Mouse (Mus musculus) frontal cortex, postnatal 14 days (tissue): ENCODE measurements at regions not wholly inside any gene's neighbourhood (a gene's known extent, or its start where the extent isn't known, plus 50 kb on each side); places are given as distances from the start of the nearest gene placed in this dataset.

Source experiments
- DNase-seq, 2 experiments: peaks; one replicate each; pipeline ENCODE4 v3.0.0; 2022; ENCODE audit warnings: low spot score in 2 of 2

DNA sequence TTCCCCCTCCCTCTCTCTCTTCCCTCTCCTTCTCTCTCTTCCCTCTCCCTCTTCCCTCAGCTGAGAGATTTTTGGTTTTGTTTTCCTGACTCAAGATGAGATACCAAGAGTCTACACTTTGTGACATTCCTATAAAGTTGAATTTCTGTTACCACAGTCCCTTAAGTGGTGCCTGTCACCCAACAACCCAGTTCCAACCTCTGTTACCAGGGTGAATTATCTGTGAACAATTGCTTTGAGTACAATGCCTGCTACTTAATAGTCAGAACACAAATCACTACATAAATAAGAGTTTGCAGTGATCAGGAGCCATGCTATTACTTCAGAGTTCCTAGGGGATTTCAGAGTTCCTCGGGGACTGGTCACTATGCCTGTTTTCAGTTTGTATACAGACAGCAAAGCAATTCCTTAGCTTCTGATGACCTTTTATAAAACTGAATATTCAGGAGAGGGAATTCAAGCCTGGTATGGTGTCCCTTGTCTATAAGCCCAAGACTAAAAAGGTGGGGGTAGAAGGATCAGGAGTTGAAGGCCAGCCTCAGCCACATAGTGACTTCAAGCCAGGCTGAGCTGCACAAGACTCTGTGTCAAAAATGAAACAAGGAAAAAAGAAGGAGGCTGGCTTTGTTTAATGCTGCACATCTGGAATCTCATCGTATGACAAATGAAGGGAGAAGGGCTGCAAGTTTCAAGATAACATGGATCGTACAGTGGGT is 99.2 kb upstream of the F13a1 start:
- no peak for DNase-seq

- DNase-seq = no peak
Measured at GRCm38 (mm10) chr13:37148627-37149026, 98.6 kb upstream of the F13a1 start.

- no peak for DNase-seq
Measured at GRCm38 (mm10) chr13:37147790-37148189, 97.7 kb upstream of the F13a1 start.

GRCm38 (mm10) chr13:37142812-37143211 is 92.8 kb upstream of the F13a1 start:
- DNase-seq = no peak

DNA sequence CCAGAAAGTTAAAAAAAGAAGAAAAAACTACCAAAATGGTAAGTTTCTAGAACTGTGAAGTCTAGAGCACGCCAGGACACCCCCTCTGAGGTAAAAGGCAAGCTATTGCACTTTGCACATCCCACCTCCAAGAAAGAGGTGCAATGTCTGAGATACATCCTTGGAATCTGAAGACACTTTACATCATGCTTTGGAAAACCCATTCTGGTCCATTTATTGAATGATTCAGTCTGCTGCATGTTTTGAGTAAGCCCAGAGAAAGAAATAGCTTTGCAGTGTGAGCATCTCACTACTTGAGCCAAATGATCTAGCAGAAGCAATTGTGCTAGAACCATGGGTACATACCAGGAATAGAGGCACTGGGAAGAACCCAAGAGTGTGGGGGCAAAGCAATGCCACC is 85.1 kb upstream of the F13a1 start:
- DNase-seq = no peak

DNA sequence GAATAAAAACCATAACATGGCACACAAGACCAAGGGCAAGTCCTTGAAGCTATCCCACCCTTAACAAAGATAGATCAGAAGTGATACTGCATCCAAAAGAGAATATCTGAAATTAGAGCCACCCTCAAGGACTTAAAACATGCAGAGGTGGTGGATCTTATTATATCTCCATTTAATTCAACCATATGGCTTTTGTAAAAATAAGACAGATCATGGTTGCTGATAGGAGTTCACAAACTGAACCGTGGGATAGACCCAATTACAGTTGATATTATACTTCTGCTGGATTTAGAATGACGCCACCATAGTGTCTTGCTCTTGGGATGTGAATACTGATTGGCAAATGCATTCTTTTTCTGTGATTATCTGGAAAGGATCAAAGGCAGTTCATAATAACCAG is 84.5 kb upstream of the F13a1 start:
- DNase-seq = no peak

DNA sequence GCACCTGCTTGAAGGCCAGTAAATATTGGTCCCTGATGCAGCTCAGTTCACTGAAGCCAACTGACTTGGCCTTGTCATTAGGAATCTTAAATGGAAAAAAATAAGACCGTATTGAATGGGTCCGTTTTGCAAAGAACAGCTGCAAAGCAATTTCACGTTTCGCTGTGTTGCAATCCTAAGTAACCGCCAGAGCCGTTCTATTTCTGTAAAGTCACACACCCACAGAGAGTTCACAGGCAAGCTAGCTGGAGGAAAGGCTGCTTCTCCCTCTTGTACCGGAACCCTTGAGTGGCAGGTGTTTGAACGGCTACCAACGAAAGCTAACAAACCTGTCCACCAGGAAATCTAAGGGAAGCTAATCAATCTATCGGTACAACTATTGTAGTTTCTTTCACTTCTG is 80.6 kb upstream of the F13a1 start:
- DNase-seq = peak in 1 of 2 experiments; percentile 8

- DNase-seq = no peak
Measured at GRCm38 (mm10) chr13:37121602-37122001, 71.6 kb upstream of the F13a1 start.

DNA sequence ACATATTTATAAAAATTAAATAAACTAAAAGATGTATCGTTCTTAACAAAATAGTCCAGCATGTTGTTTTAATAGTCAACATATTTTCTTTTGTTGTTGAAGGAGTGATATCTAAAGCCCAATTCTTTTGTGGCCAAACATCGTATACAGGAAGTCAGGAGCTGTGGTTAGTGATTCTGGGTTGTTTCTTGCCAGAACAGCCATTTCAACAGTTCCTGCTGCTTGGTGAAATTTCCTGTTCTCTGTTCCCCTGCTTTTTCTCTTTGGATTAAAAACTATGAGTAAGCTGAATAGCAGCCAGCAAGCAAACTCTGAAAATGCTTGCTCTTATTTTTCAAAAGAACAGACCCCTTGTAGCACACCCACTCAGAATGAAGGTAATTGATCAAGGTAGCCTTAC is 70.2 kb upstream of the F13a1 start:
- no peak for DNase-seq

- no peak for DNase-seq
Measured at GRCm38 (mm10) chr13:37114324-37114723, 64.3 kb upstream of the F13a1 start.

DNA sequence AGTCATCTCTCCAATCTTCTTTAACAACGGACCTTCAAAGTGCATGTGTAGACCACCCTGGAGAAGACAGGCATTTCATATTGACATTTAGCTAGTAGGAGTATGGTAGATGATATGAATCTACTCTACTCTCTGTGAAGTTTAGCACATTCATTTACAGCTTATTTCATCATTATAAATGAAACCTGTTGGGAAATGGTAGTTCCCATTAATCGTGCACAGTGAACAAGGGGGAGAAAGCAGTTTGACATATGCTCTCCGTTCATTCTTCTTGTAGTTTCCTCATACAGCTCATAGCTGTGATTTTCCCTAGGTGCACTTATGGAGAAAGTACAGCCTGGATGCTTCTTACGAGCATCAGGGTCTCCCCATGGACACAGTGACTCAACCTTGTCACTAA is 61.7 kb upstream of the F13a1 start:
- DNase-seq = no peak

DNA sequence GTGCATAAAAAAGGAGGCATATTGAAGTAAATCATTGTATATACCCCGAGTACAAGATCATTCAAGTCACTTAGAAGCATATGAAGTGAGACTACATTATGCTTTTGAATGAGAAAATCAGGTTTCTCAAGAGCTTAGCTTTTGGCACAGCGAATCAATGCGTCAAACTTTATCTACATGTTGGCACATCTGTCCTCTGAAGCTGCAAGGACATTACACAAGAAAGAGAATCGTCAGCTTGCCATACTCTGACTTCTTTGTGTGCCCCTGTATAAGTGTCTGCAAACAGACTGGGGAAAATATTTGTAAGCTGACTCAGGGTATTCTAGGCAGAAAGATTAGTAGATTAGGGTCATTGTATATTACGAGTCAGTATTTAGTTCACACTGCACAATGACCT is 57.7 kb upstream of the F13a1 start:
- no peak for DNase-seq

DNA sequence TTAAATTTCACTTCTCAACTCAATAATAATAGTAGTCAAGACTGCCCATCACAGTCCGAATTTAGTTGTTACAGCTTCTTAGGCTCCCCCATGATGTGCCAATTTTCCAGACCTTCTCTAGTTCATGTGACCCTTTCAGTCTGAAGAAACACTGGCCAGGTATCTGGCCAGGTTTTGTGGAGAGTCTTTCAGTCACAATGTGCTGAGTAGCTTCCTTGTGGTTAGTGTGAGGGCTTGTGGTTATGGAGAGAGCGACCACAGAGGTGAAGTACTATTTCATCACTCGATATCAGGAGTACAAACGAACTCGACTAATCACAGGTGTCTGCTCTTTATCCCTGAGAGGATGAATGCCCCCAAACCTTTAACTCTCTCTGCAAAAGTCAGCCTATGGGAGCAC is 56.0 kb upstream of the F13a1 start:
- DNase-seq = no peak

DNA sequence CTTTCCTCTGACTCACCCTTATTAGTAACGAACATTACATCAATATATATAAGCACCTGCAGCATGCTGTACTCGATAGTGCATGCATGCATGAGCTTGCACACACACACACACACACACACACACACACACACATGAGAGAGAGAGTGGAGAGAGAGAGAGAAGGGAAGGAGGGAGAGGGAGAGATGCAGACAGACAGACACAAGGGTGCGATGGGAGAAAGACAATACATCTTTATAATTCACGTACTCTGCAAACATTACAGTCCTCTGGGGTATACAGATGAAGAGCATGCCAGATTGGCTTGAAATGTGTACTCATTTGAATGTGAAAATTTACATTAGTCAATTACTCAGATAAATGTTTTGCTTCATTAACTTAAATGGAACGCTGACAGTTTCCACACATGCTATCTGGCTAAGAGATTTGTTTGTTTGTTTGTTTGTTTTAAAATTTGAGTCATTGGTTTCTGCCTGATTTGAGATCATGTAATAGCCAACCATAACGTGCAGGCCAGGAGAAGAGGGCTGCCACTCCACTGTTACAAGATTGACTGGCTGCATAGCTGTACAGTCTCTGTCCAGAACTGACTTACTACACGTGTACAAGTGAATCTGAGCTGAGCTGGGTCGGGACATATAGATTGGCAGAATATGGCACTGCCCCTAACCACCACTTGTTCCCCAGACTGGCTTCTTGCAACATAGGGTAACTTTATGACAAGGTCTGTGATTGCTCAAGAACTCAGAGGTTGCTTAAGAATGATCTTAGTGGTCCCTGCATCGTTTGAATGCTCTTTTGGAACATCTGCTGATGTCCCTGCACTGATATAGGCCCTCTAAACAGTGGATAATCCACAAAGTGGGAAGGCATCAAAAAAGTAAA is 54.6 kb upstream of the F13a1 start:
- no peak for DNase-seq

DNA sequence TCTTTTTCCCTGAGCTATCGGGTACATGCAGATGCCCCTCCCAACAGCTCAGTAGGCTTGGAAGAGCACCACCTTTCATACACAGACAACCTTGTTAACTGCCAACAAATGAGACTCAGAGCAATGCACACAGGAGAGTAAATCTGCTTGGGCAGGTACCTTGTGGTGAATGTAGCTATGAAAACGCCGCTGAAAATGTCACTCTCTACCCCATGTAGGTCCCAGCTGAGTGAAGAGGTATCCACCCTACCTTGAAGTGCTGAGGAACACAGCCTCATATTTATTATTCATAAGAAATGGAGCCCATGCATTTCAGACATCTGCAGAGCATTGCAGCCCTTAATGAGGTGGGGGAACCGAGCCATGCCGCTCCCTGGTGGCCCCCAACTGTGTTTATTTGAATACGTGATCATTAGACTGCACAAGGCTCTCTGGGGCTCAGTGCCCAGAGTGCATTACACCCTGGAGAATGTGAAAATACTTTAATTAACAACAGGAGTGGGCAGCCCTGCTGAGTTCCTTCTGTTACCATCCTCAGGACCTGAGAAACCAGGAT is 53.8 kb upstream of the F13a1 start:
- no peak for DNase-seq

DNA sequence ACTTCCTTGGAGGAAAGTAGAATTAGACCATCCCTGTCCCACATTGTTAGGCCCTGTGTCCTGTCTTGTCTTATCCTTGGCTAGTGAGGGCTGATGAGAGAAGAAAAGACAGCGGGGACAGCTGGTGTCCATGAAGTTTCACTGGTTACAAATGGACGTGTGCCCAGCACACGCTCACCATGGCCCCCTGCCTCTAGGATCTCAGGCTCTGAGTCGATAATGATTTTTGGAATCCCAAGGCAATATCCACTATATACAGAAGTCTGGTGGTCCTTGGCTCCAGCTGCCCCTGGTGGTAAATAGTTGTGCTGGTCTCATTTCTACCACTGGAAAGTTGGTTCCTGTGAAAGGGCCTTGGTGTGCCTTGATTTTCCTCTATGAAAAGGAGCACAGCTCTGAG is 51.7 kb upstream of the F13a1 start:
- no peak for DNase-seq
